Mouse (Mus musculus) layer of hippocampus, adult 9-10 months (tissue): ENCODE measurements around the gene Nes.

Source experiments
- DNase-seq: peaks from one replicate; pipeline ENCODE4 v3.0.0; 2022; ENCODE audit warnings: low spot score

Gene Nes

GRCm38 (mm10) chr3:88022322-88023191, 51.7 kb downstream of the Nes start:
- DNase-seq: peak; percentile 65

GRCm38 (mm10) chr3:88023192-88024074, 52.6 kb downstream of the Nes start:
- DNase-seq: no peak

GRCm38 (mm10) chr3:88026823-88027222, 55.9 kb downstream of the Nes start:
- no peak for DNase-seq

- no peak for DNase-seq
These were observed 56.7 kb downstream of the Nes start, which contains the start of gene Hapln2 for GRCm38 (mm10) chr3:88027434-88028186. Hapln2 (minus strand) TSS chr3:88027583.
